Mouse (Mus musculus) MEL (cell line): ENCODE results near the gene Mau2.

Experiments
- CHD2 ChIP-seq: IDR thresholded peaks from 2 replicates; pipeline ENCODE4 v1.6.1; 2011; ENCODE audit warnings: low read length, improper control_type of control experiment
- CTCF ChIP-seq, 3 experiments: IDR thresholded peaks in 2 of 3; conservative IDR thresholded peaks in 1 of 3; 2 replicates each; pipeline ENCODE4 v1.5.1; 2011 to 2012; ENCODE audit warnings: low read length in 3 of 3, low read depth in 2 of 3, mild to moderate bottlenecking in 2 of 3, improper control_type of control experiment in 1 of 3, inconsistent platforms in 1 of 3, mixed read lengths in 1 of 3, moderate library complexity in 1 of 3; ENCODE audit not compliant: control insufficient read depth in 1 of 3, insufficient read depth in 1 of 3, poor library complexity in 1 of 3, severe bottlenecking in 1 of 3
- E2F4 ChIP-seq: IDR thresholded peaks from 2 replicates; pipeline ENCODE4 v1.6.1; 2011; ENCODE audit warnings: low read depth, low read length, improper control_type of control experiment, borderline replicate concordance
- MAX ChIP-seq: IDR thresholded peaks from 2 replicates; pipeline ENCODE4 v1.6.1; 2011; ENCODE audit warnings: low read length, improper control_type of control experiment
- MEF2A ChIP-seq: IDR thresholded peaks from 2 replicates; pipeline ENCODE4 v1.6.1; 2014; ENCODE audit warnings: low read depth, mild to moderate bottlenecking, inconsistent platforms, low read length, improper control_type of control experiment; ENCODE audit not compliant: poor library complexity, insufficient replicate concordance, severe bottlenecking; ENCODE audit errors: extremely low read depth
- POLR2A ChIP-seq, 2 experiments: IDR thresholded peaks; 2 replicates each; pipeline ENCODE4 v1.6.1; 2011 to 2012; ENCODE audit warnings: low read length in 2 of 2, mild to moderate bottlenecking in 2 of 2, control low read depth in 1 of 2, improper control_type of control experiment in 1 of 2, low read depth in 1 of 2, moderate library complexity in 1 of 2; ENCODE audit not compliant: control insufficient read depth in 1 of 2, insufficient read depth in 1 of 2, poor library complexity in 1 of 2
- POLR2AphosphoS5 ChIP-seq: IDR thresholded peaks from 2 replicates; pipeline ENCODE4 v1.6.1; 2012; ENCODE audit warnings: low read depth, borderline replicate concordance, mild to moderate bottlenecking, inconsistent platforms, low read length, moderate library complexity, mixed read lengths
- SMC3 ChIP-seq: IDR thresholded peaks from 2 replicates; pipeline ENCODE4 v1.6.1; 2011; ENCODE audit warnings: low read depth, low read length, improper control_type of control experiment

DNA sequence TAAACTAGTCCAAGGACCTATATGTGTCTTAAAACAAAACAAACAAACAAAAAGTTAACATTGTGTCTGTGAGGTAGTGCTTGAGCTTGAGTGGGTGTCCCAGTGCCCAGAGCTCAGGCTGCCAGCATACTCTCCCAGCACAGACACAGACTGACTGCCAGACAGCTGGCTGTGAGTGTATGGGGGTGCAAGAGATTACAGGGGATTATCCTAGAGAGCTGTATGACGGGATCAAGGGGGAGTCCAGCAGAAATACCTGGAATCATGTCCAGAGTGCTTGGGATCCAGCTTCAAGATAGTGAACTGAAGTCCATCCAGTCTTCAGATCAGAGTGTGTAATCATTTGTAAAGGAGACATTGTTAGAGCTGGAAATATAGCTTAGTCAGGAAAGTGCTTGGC, 15.2 kb upstream of the Mau2 start:
- TF ChIP-seq POLR2A (IDR thresholded peaks at IDR 0.05; ENCODE audit: control insufficient read depth in 1 of 2, insufficient read depth in 1 of 2, low read depth in 1 of 2, low read length in 2 of 2, poor library complexity in 1 of 2): no peak
- no peak for TF ChIP-seq POLR2AphosphoS5
- no peak for TF ChIP-seq E2F4
- TF ChIP-seq MEF2A: no peak
- TF ChIP-seq CTCF (IDR thresholded peaks at IDR 0.05 in 2 of 3, conservative IDR thresholded peaks at IDR 0.05 in 1 of 3; ENCODE audit: control insufficient read depth in 1 of 3, insufficient read depth in 1 of 3, low read depth in 2 of 3, low read length in 3 of 3, poor library complexity in 1 of 3, severe bottlenecking in 1 of 3): no peak
- no peak for TF ChIP-seq SMC3
- no peak for TF ChIP-seq CHD2
- no peak for TF ChIP-seq MAX
